Mouse (Mus musculus): Measurements from ENCODE around the gene Bcar1.

GRCm38 (mm10) chr8:111768651-111769050, 25.0 kb upstream of the Bcar1 start:
- TF ChIP-seq CTCF (IDR thresholded peaks at IDR 0.05; ENCODE audit: borderline replicate concordance, control insufficient read depth, extremely low read depth, insufficient read depth, low read length, poor library complexity) (no peak), POLR2A (IDR thresholded peaks at IDR 0.05; ENCODE audit: control insufficient read depth, extremely low read depth, insufficient read depth, low read length, poor library complexity) (no peak)
